Mouse (Mus musculus) hindbrain, embryonic 11.5 days (tissue): ENCODE measurements around the gene Ap2s1. TPM values are rescaled to one million over a fixed set of nuclear protein-coding genes. Genes with fewer than 3 reads are reported as not detected.
A peak's percentile ranks its signal among the peaks of the same experiment; 100 is the strongest.

Experiments
- ATAC-seq: fragments of 200-750 bp; cut with Nextera tagmentation; 2 replicates; pipeline ENCODE4 v1.8.0; 2017; ENCODE audit warnings: mild to moderate bottlenecking, moderate TSS enrichment, moderate library complexity; ENCODE audit not compliant: low FRiP score
- DNase-seq: peaks from one replicate; pipeline ENCODE4 v3.0.0-alpha.2; 2015; ENCODE audit warnings: low spot score
- H3K27ac ChIP-seq: fragments of 300-500 bp; sonication (generic); 2 replicates; pipeline ENCODE4 v1.5.1; 2014; ENCODE audit warnings: mild to moderate bottlenecking, low read depth, low read length
- H3K27me3 ChIP-seq: fragments of 300-500 bp; sonication (generic); 2 replicates; pipeline ENCODE4 v1.6.1; 2014; ENCODE audit warnings: mild to moderate bottlenecking, low read length, moderate library complexity, mixed read lengths; ENCODE audit not compliant: control insufficient read depth, insufficient read depth
- H3K36me3 ChIP-seq: fragments of 300-500 bp; sonication (generic); 2 replicates; pipeline ENCODE4 v1.6.1; 2014; ENCODE audit warnings: mild to moderate bottlenecking, low read length, moderate library complexity, mixed read lengths; ENCODE audit not compliant: control insufficient read depth, insufficient read depth
- H3K4me1 ChIP-seq: fragments of 300-500 bp; sonication (generic); replicated peaks from 2 replicates; pipeline ENCODE4 v1.6.1; 2014; ENCODE audit warnings: low read length, mixed read lengths; ENCODE audit not compliant: control insufficient read depth, insufficient read depth
- H3K4me2 ChIP-seq: fragments of 300-500 bp; sonication (generic); replicated peaks from 2 replicates; pipeline ENCODE4 v1.6.1; 2014; ENCODE audit warnings: mild to moderate bottlenecking, low read depth, low read length
- H3K4me3 ChIP-seq: fragments of 300-500 bp; sonication (generic); 2 replicates; pipeline ENCODE4 v1.5.1; 2014; ENCODE audit warnings: low read depth, low read length
- H3K9ac ChIP-seq: fragments of 300-500 bp; sonication (generic); 2 replicates; pipeline ENCODE4 v1.6.1; 2014; ENCODE audit warnings: low read depth, low read length
- H3K9me3 ChIP-seq: fragments of 300-500 bp; sonication (generic); 2 replicates; pipeline ENCODE4 v1.6.1; 2016; ENCODE audit warnings: low read length; ENCODE audit not compliant: control insufficient read depth
- WGBS: fragments of 180-500 bp; shearing (Covaris S2); extraction: QIAGEN DNeasy Blood & Tissue Kit; methylation state at CpG from one replicate; pipeline ENCODE4 v1.1.7; 2014; 5-methylcytosine and 5-hydroxymethylcytosine counted together
- polyA plus RNA-seq: library from polyadenylated mRNA; unstranded; fragments of >200 nt; fragmentation: Nextera tagmentation; extraction: Ambion mirVana; gene quantifications from 2 replicates; pipeline ENCODE4 v1.2.1, GENCODE M21; 2014

Ap2s1 gene
- 298 and 307 TPM in 2 replicates for polyA plus RNA-seq

DNA sequence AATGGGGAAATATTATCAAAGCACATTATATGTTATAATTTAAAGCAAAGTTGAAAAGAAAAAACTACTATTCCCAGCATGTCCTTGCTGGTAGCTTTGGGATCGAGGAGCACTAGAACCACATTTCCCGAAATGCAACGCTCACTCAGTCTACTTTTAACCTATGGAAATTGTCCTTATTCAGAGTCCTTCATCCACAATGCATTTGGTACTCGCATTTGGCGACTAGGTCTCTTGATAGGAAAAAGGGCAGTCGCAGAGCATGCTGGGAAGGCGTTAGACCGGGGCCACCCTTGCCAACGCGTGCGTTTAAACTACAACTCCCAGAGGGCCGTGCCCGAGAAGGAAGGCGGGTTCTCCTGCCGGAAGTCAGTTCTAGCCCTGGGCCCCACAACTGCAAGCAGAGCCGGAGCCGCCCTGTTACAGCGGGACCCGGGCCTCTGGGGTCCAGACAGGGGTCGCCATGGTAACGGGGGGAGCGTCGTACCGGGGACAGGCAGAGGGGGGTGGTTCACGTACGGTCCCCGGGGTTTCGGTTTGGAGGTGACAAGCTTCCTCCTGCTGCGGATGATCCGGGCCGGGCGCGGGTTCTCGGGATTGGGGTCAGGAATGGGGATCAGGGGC, at the start of gene Ap2s1:
TSS of gene Ap2s1 (plus strand) at position 338 of the 624 bp plus-strand sequence.
- under 1% methylated on average over 34 of the region's 34 CpGs for WGBS
- peak within 1 kb of the TSS; percentile 70 for H3K4me3 ChIP-seq
- peak; percentile 99 for DNase-seq
- H3K36me3 ChIP-seq = 0 out of 2 replicates have a peak, but pooled peaks cover 3% of the 10 kb centered on the region
- peak; percentile 98 for ATAC-seq
- H3K27me3 ChIP-seq = no peaks in the 10 kb centered on the region
- peak within 1 kb of the TSS; percentile 79 for H3K9ac ChIP-seq
- H3K4me1 ChIP-seq = peaks cover 3% of the 10 kb centered on the region
- peak within 1 kb of the TSS; percentile 82 for H3K4me2 ChIP-seq
- no peaks in the 10 kb centered on the region for H3K9me3 ChIP-seq
- no peak within 1 kb of the TSS for H3K27ac ChIP-seq

DNA sequence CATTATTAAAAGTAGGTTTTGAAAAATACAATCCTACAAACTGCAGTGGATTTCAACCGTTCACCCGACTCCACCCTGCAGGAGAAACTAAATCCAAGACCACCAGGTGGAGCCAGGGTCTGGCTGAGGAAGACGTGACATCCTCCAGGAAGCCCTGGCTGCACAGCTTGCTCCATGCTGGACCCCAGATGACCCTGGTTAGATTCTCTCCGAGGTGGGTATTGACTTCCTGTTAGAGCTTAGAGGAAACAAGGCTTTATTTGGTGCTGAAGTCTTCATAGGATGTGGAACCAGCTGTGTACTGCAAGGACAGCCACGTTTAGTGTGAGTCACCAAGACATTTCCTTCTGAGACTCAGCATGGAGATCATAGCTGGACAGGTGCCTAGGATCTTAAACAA, 49.0 kb upstream of the Ap2s1 start:
- Histone ChIP-seq H3K36me3 (no peaks in the 10 kb centered on the region), H3K4me3 (no peak overlapping the region), H3K4me2 (no peak overlapping the region), H3K27me3 (no peaks in the 10 kb centered on the region), H3K27ac (no peak overlapping the region), H3K9me3 (no peaks in the 10 kb centered on the region), H3K4me1 (no peaks in the 10 kb centered on the region), H3K9ac (no peak overlapping the region)
- ATAC-seq = no peak
- WGBS = 79% methylated on average over 5 of the region's 5 CpGs
- DNase-seq = no peak

DNA sequence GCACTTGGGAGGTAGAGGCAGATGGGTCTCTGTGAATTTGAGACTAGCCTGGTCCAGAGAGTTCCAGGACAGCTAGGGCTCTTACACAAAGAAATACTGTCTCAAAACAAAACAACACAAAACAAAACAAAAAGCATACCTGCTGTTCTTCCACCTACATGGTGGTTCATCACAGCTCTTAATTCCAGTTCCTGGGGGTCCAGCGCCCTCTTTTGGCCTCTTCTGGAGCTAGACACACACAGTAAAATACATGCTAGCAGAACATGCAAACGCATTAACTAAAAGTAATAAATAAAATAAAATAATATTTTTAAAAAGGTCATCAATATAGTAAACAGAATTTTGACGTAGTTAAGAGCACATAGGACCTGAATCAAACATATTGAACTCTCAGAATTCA, 43.2 kb upstream of the Ap2s1 start:
- no peak overlapping the region for H3K4me3 ChIP-seq
- ATAC-seq = no peak
- H3K9me3 ChIP-seq = no peaks in the 10 kb centered on the region
- H3K27me3 ChIP-seq = no peaks in the 10 kb centered on the region
- no peaks in the 10 kb centered on the region for H3K4me1 ChIP-seq
- no peak overlapping the region for H3K9ac ChIP-seq
- H3K27ac ChIP-seq = no peak overlapping the region
- no peak overlapping the region for H3K4me2 ChIP-seq
- H3K36me3 ChIP-seq = no peaks in the 10 kb centered on the region
- DNase-seq = no peak
- WGBS = 36% methylated on average over 3 of the region's 3 CpGs

DNA sequence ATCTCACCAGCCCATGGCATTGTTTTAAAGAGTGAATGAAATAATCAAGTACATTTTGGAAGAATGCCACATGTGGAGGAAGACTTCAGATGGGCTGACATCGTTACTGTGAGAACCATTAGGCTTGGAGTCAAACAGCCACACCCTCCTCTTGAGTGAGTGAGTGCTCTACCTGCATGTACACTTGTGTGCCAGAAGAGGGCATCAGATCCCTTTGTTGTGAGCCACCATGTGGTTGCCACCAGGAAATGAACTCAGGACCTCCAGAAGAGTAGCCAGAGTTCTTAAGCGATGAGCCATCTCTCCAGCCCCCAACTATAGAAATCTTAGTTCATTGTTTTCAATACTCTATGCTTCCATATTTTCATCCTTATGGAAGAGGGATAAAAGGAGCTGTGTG, 39.2 kb upstream of the Ap2s1 start:
- no peaks in the 10 kb centered on the region for H3K36me3 ChIP-seq
- no peak overlapping the region for H3K9ac ChIP-seq
- H3K9me3 ChIP-seq = no peaks in the 10 kb centered on the region
- 50% methylated on average over 2 of the region's 2 CpGs for WGBS
- no peak overlapping the region for H3K4me2 ChIP-seq
- H3K27me3 ChIP-seq = no peaks in the 10 kb centered on the region
- H3K27ac ChIP-seq = no peak overlapping the region
- ATAC-seq (no peak), DNase-seq (peak; percentile 8)
- H3K4me1 ChIP-seq = no peaks in the 10 kb centered on the region
- H3K4me3 ChIP-seq = no peak overlapping the region

DNA sequence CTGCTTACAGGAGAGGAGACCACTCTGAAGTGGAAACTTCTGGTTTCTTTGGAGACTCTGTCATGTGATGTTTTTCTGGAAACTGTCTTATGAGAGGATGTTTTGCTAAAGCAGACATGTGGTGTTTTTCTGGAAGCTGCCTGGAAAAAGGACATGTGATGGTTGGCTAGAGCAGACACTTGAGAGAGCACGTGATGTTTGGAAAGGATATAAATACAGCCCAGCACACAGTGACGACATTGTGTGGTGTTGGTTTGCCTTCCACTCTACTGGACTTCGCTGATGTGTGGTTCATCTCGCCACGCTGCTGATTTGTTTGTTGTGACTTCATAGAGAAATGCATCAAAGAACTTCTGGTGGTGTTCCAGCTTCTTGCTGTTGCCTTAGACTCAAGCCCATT, 37.6 kb upstream of the Ap2s1 start:
- Histone ChIP-seq H3K4me1 (no peaks in the 10 kb centered on the region), H3K36me3 (no peaks in the 10 kb centered on the region), H3K4me2 (no peak overlapping the region), H3K4me3 (no peak overlapping the region), H3K27me3 (no peaks in the 10 kb centered on the region), H3K9ac (no peak overlapping the region), H3K27ac (no peak overlapping the region), H3K9me3 (no peaks in the 10 kb centered on the region)
- no peak for ATAC-seq
- WGBS = 86% methylated on average over 5 of the region's 5 CpGs
- no peak for DNase-seq

DNA sequence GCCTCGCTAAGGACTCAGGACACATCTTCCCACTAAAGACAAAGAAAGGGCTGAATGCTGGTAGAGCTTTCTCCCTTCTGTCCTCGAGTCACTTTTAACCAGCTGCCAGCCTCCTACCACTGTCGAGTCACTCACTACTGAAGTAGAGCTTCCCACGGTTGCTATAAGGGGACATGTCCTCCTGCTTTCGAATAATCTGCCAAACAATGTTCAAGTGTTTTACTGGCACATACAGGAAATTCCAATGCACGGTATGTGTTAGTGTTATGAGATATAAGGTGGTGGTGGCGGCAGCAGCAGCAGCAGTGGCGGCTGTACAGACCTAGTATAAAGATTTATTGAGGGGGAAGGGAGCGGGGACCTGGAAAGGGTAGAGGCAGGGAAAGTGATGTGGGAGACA, 31.8 kb upstream of the Ap2s1 start:
- Histone ChIP-seq H3K9me3 (no peaks in the 10 kb centered on the region), H3K4me2 (no peak overlapping the region), H3K27ac (no peak overlapping the region), H3K9ac (no peak overlapping the region), H3K27me3 (no peaks in the 10 kb centered on the region), H3K36me3 (no peaks in the 10 kb centered on the region), H3K4me1 (no peaks in the 10 kb centered on the region), H3K4me3 (no peak overlapping the region)
- DNase-seq = no peak
- ATAC-seq = no peak
- 63% methylated on average over 9 of the region's 9 CpGs for WGBS

DNA sequence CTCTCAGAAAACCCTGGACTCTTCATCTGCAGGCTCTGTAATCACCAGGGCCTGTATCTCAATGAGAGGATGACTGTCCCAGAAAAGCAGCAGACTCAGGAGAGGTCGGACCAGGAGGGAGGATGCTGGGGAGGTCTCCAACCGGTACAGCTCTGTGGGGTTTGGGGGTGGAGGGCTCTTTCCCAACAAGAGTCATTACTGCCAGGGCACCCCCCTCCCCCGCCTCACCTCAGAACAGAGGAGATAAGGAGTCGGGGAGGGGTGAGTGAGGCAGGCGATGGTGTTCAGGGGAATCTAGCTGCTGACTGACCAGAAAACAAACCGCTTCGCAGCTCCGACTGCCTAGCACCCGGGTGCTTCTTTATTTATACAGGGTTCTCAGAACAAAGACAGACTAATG, 30.0 kb upstream of the Ap2s1 start:
- H3K36me3 ChIP-seq = no peaks in the 10 kb centered on the region
- H3K9ac ChIP-seq = no peak overlapping the region
- no peaks in the 10 kb centered on the region for H3K9me3 ChIP-seq
- H3K27ac ChIP-seq = no peak overlapping the region
- no peaks in the 10 kb centered on the region for H3K27me3 ChIP-seq
- no peak for ATAC-seq
- DNase-seq = no peak
- no peaks in the 10 kb centered on the region for H3K4me1 ChIP-seq
- WGBS = 29% methylated on average over 9 of the region's 9 CpGs
- no peak overlapping the region for H3K4me2 ChIP-seq
- H3K4me3 ChIP-seq = no peak overlapping the region

DNA sequence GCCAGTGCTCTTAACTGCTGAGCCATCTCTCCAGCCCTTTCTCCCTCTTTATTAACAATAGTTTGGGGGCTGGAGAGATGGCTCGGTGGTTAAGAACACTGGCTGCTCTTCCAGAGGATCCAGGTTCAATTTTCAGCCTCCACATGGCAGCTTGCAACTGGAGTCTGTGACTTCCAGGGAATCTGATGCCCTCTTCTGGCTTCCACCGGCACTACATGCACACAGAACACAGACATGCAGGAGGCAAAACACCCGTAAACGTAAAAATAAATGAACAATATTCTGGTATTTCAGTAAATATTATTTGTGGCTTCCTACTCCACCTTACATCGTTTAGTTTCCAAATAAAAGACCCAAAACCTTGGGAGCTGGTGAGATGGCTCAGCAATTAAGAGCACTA, 27.6 kb upstream of the Ap2s1 start:
- no peak overlapping the region for H3K4me2 ChIP-seq
- 74% methylated on average over 5 of the region's 5 CpGs for WGBS
- DNase-seq (peak; percentile 15), ATAC-seq (no peak)
- H3K27ac ChIP-seq = no peak overlapping the region
- no peaks in the 10 kb centered on the region for H3K27me3 ChIP-seq
- H3K9me3 ChIP-seq = no peaks in the 10 kb centered on the region
- H3K4me1 ChIP-seq = no peaks in the 10 kb centered on the region
- H3K9ac ChIP-seq = no peak overlapping the region
- no peaks in the 10 kb centered on the region for H3K36me3 ChIP-seq
- no peak overlapping the region for H3K4me3 ChIP-seq

DNA sequence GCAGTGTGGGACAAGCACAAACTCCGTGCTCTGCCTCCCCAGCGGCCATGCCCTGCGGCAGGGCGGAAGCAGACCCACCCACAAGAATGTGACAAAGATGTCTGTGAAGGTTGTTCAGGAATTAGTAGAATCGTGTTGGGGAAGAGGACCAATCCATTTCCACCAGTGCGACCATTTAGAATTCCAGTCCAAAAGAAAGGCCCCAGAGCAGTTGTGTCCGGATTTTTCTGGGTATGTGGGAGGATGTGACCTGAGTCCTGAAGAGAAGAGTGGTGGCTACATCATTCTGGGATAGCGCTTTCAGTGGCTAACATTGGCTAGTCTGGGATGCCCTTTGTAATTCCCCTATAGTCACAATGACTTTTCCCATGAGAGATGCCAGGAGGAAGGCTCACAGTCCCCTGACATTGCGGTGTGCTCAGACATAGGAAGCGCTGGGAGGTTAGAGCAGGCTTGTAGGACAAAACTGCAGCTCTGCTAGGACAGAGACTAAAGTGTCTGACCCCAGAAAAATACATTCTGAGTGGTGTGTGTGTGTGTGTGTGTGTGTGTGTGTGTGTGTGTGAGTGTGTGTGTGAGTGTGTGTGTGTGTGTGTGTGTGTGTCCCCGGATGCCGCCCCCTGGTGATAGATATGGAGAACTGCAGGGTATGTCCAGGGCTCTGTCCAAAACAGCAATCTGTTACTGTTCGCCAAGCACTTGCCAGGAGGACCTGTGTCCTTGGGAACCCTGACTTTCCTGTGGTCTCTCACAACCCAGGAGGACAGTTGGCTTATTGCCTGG, 25.4 kb upstream of the Ap2s1 start:
- ATAC-seq = no peak
- Histone ChIP-seq H3K27ac (no peak overlapping the region), H3K9ac (no peak overlapping the region), H3K4me3 (no peak overlapping the region), H3K4me1 (no peaks in the 10 kb centered on the region), H3K9me3 (no peaks in the 10 kb centered on the region), H3K4me2 (no peak overlapping the region), H3K36me3 (no peaks in the 10 kb centered on the region), H3K27me3 (no peaks in the 10 kb centered on the region)
- 84% methylated on average over 13 of the region's 13 CpGs for WGBS
- no peak for DNase-seq
